Mouse (Mus musculus) frontal cortex, postnatal 36 days (tissue): ENCODE results near the gene C1ql4.
"Not testable (repeated sequence)": the region's sequence is repeated elsewhere in the genome, so short reads cannot be mapped to it uniquely, and the experiment has no call there.

Experiments
- DNase-seq, 2 experiments: peaks; one replicate each; pipeline ENCODE4 v3.0.0; 2022; ENCODE audit warnings: low spot score in 2 of 2

C1ql4 gene

GRCm38 (mm10) chr15:99074600-99075333 lies 12.8 kb downstream of the C1ql4 start:
- peak; percentile 98 to 99 for DNase-seq

GRCm38 (mm10) chr15:99074019-99074599 lies 13.5 kb downstream of the C1ql4 start, which contains the start of gene Troap:
Gene Troap, plus strand, starts transcription at chr15:99074575.
- DNase-seq = no peak

- DNase-seq = no peak
These were observed 15.6 kb downstream of the C1ql4 start for GRCm38 (mm10) chr15:99071988-99072387.

- DNase-seq = no peak
These were observed 22.0 kb downstream of the C1ql4 start for GRCm38 (mm10) chr15:99065557-99066165.

GRCm38 (mm10) chr15:99056332-99056731 lies 31.3 kb downstream of the C1ql4 start:
- DNase-seq = no peak

GRCm38 (mm10) chr15:99055511-99055961 lies 32.1 kb downstream of the C1ql4 start:
- DNase-seq = peak in 1 of 2 experiments; percentile 29

- no peak for DNase-seq
These were observed 32.6 kb downstream of the C1ql4 start, which contains the start of gene Prph for GRCm38 (mm10) chr15:99055040-99055439. Gene Prph, plus strand, starts transcription at chr15:99055174.

- DNase-seq = no peak
These were observed 34.2 kb downstream of the C1ql4 start for GRCm38 (mm10) chr15:99053373-99053772.

- DNase-seq = peak; percentile 44 to 66
These were observed 38.0 kb downstream of the C1ql4 start for GRCm38 (mm10) chr15:99049473-99050253.

GRCm38 (mm10) chr15:99045734-99046133 lies 41.9 kb downstream of the C1ql4 start:
- not testable (repeated sequence) for DNase-seq

GRCm38 (mm10) chr15:99044854-99045253 lies 42.8 kb downstream of the C1ql4 start:
- DNase-seq = no peak

- no peak for DNase-seq
These were observed 45.3 kb downstream of the C1ql4 start for GRCm38 (mm10) chr15:99042334-99042733.

GRCm38 (mm10) chr15:99040920-99041856 lies 46.4 kb downstream of the C1ql4 start:
- no peak for DNase-seq

- no peak for DNase-seq
These were observed 47.4 kb downstream of the C1ql4 start for GRCm38 (mm10) chr15:99039996-99040919.

GRCm38 (mm10) chr15:99039306-99039705 lies 48.3 kb downstream of the C1ql4 start:
- no peak for DNase-seq

GRCm38 (mm10) chr15:99038797-99039196 lies 48.8 kb downstream of the C1ql4 start:
- no peak for DNase-seq

- no peak for DNase-seq
These were observed 49.6 kb downstream of the C1ql4 start for GRCm38 (mm10) chr15:99038025-99038424.

- DNase-seq = no peak
These were observed 51.2 kb downstream of the C1ql4 start for GRCm38 (mm10) chr15:99036249-99036905.

- DNase-seq = peak in 1 of 2 experiments; percentile 36
These were observed 52.2 kb downstream of the C1ql4 start for GRCm38 (mm10) chr15:99035431-99035830.
